Mouse (Mus musculus) kidney, adult 11 months (tissue): ENCODE data around the gene Cnksr3.

Experiments used
- DNase-seq: peaks from one replicate; pipeline ENCODE4 v3.0.0; 2022

Cnksr3 gene

DNA sequence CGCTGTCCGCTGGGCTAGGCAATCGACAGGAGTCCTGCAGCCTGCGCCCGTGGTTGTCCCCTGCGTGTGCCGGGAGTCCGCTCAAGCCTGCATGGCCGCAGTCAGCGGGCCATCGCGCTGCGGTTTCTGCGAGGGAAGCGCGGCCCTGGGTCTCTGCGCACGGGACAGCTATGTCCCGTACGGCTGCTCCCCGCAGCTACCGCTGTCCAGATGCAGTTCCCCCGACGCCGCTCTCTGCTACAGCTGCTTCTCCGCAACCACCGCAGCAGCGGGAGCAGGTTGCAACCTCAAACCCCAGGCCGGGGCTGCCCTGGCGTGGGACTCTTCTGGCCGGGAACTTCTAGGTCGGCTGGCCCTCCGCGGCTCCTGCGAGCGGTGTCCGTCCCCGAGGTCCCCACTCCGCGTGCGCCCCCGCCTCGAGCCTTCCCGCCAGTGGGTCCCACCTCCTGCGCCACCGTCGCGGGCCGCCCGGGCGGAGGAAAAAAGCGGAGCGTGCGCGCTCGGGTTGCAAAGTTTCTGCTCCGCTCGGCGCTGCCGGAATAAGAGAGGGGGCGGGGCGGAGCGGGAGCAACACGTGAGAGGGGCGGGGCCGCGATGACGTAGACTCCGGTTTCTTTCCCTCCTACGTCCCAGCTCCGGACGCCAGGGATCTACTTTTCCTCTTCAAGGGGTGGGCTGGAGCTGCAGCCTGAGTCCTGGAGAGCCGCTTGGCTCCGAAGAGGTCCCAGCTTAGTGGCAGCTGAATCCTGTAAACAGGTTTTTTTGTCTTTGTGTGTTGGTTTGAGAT lies at the start of gene Cnksr3:
TSS of gene Cnksr3 (minus strand) at position 542 of the 787 bp plus-strand sequence.
- DNase-seq, result peak; percentile 94

DNA sequence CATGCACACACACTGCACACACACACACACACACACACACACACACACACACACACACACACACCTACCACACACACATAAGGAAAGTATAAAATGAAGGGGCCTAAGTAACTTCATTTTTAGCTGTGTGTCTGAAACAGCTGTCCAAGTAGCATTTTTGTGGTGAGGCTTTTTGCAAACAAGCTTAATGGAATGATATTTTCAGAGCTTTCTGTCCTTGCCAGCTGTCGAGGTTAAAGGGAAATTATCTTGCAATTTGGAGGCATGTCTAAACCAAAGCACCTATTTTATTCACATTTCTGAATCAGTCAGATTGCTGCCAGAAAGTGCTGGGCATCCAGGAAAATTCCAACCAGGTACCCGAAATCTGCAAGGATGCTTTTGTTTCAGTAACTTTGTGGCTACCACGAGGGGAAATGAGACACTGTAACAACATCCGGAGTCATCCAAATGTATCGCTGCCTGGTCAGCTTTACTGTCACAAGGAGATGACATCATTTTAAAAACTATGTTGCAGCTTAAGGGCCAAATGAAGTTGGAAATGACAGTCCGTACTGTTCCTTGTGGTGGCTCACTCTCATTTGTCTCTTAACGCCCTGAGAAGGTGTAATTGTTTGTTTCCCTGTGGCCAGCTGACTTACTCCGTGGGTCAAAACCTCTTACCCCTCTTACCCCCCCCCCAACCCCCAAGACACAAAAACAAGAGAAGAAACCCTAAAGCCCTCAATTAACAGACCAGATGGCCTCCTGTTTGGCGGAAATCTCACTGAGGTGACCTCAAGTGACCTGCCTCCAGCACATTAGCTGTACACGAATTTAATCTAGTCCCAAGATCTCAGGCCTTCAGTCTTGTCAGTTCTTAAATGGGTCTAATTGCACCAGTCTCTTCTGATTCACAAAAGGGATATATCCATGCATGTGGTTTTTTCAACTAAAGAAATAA lies 48.4 kb upstream of the Cnksr3 start:
- DNase-seq, result no peak

DNA sequence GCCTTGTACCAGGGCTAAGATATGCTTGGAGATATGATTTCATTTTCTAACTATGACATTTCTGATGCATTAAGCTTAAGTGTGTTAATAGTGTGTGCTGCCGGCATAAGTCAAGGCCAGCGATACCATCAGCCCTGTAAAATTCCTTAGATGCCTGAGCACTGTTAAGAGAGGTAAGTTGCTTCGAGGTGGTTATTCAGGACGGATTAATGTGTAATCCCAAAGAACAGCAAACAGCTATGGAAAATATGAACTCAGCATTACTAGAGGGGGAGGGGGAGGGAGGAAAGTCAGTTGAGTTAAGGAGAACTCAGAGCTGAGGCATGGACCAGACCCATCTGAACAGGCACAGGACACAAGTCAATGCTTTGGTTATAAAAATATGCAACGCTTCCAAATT lies 46.6 kb upstream of the Cnksr3 start:
- peak; percentile 57 for DNase-seq

DNA sequence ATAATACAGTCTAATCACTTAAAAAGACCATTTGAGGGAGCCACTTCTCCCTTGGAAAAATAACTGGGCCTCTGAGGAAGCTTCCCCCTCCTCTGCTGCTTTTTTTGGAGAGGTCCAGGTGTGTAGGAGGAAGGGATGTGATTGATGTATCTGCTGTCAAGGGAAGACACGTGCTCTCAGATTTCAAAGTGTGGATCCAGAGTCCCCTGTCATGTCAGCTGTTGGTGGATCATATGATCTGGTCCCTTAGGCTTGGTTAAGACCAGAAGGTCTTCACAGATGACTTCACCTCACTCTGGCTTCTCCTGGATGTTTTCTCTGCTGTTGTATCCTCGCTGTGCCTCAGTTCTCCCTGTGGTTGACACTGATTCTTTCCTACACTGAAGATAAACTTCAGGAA lies 38.4 kb upstream of the Cnksr3 start:
- DNase-seq, result no peak

DNA sequence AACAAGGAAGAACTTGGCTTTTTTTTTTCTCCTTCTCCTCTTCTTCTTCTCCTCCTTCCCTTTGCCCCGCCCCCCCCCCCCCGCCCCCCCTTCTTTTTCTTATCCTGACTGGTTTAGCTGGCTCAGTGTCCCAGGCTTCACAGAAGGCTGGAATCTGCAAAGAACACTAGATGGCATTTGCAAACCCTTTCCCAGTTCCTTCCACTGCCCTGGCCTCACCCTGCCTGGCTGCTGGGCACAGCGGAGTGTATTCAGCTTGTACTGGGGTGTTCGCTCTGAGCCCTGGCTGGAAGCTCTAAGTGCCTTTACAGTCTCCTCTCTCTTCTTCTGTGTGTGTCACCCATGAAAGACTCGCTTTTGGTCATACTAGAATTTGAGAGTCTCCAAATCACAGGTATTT lies 22.6 kb upstream of the Cnksr3 start:
- no peak for DNase-seq

DNA sequence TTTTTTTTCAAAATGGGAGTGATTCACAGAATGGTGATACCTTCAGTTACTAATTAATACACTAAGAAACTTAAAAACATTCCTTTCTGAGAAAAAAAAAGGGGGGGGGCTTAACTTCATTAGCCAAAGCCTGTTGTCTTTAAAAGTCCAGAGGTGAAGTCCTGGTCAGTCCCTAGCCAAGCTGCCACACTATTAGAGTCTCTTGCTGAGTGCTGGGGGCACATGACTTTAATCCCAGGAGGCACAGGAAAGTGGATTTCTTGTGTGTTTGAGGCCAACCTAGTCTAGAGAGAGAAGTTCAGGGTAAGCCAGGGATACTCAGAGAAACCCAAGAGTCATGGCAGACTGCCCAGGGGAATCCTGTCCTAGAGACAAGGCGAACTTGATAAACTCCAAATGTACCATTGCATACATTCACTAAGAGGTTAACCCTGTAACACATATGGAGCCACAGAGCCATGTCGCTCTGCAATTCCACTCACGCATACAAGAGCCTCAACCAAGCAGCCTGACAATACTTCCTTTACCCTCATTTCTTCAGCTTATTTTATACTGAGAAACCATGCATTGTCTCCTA lies 5.6 kb upstream of the Cnksr3 start:
- DNase-seq, result no peak

DNA sequence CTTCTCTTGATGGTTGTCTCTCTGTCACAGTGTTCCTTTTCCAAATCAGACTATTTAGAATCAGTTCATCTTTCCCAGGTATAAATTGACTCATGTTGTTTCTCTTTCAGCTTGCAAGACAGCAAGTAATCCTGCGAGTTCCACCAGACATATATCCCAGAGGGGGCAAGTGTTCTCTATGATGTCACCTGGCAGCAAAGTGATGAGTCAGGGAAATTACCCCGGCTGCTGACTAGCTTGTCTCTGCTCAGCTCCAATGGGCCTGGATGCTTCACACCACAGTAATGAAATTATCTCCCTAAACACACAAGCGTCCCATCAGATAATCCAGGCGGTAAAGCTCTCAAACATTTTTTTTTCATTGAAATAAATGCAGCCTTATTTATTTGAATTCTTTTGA lies 2.7 kb upstream of the Cnksr3 start:
- DNase-seq, result no peak

DNA sequence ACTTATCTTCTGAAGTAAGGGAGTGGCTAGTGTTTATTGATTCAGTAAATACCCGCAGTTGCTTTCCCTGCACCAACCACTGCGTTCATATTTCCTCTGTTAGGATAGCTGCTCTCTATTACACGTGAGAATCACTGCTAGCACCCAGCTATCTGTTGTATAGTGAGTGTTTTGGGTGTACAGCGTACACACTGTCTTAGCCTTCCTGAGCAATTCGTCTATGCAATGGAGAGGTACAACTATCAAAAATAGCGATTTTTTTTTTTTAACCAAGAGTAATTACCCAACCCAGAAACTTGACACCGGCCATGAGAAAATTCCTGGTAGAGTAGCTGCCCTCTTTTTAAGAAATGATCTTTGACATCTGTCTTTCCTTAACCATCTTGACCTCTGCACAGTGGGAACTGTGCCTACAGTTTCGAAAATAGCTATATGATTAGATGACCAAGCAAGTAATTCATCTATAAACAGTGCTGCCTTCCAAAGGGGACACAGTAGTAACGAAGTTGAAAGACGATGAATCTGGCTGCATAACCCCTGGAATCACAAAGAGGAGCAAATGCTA lies 1.1 kb upstream of the Cnksr3 start:
- DNase-seq, result no peak

DNA sequence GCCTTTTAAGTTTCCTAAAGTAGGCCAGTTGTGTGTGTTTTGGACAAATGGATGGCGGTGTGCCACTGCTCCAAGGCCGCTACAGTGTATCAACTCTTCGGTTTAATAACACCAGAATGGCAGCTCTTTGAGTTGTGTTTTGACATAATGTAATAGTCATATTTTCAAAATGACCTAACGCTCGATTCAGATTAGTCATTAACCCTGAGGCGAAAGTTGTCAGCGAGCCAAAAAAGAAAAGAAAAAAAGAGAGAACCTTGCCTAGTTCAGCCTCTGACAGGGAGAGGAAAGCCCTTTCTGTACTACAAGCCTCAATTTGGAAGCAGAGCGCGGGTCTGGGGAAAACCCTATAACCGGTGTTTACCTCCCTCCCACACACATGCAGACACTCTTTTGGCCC lies 500 bp upstream of the Cnksr3 start:
- DNase-seq, result no peak

DNA sequence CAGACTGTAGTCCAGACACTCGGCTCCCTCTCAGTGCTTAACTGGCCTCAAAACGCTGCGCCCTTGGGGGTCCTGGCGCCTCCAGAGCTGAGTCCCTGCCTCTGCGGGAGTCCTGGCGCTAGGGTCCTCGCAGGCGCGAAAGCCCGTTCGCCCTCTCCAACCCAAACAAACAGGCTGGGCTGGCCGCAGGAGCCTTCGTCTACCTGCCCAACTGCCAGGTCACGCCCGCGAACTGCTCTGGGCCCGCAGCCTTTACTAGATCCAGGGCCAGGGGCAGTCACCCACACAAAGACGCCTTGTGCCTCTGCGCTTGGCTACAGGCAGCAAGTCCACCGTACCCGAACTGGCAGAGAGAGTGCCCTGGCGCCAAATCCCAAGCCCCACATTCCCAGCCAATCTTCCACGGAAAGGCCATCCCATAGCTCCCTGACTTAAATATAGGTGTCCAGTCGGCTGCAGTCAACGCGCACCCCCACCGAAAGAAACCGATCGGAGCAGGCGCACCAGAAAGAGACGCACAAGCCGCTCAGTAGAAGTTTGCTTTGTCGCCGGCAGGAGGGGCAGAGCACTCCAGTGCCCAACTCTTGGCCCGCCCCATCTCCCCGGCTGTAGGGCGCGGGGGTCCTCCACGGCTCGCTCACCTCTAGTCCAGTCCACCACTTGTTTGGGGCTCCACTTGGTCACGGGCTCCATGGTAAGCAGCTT lies 894 bp downstream of the Cnksr3 start:
- peak; percentile 77 for DNase-seq

DNA sequence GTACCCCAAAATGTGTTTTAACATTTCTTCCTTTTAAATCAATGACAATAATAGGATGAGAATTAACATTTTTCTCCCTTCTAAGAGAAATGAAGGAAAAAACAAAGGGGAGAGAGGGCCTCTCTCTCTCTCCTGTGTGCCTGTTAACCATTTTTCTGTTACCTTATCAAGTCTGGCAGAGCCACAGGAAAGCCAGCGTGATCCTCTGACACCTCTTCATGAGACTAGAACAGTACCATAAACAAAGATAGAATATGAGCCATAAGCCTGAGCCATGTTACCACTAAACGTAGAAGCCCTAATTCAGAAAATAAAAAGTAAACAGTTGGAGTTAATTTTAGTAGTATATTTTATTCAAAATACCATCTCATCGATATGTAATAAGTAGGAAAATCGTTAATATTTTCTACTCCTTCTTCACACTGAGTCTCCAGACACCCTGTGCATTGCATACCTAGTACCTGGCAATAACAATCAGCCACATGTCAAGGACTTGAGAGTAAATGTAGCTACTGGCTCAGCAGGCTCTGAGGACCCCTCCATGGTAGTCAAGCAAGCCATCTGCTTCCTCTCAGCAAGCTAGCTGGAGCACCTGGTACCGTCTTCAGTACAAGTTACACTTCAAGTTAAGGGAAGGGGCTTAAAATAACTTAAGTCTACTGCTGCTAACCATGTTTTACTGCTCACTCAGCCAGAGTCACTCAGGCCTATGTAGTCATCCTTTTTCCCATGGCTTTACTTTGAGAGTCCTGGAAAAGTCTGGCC lies 2.2 kb downstream of the Cnksr3 start:
- DNase-seq, result no peak

DNA sequence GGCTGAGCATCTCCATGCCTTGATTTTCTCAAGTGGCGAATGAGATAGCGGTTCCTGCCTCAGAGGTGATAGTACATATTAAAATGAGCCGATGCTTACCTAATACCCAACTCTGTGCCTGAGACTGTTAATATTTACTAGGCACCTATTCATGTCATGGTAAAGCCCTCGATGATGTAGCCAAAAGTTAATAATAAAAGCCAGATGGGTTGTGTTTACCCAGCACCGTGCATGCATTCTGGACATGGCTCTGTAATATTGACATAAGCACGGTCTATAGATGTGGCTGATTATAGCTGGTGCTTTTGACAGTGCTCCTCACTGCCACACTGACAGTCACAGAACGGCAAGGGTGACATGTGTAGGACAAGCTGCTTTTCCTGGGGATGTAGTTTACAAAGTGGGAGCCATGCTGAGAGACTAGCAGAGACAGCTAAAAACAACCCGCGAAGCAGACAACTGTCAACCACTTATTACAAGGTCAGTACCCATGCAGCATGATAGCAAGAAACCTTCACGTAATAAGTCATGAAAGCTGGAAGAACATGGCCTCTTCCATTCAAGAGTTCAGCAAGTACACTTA lies 3.1 kb downstream of the Cnksr3 start:
- no peak for DNase-seq

DNA sequence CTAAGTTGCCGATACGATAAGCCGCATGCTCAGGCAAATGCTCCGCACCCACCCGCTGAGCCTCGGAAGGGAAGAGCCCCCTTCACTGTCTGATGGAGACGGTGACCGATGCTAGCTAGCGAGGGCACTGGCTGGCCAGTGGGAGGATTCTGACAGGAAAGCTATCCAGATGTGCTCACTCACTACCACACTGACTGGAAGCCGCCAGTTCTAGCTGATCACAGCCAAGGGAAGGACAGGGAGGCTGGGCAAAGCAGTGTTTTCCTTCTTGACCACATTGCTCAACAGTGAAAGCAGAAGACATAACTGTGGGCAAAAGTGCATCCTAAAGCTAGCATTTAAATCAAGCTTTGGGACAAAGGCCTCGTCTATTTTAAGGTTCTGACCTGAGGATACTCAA lies 4.7 kb downstream of the Cnksr3 start:
- no peak for DNase-seq

DNA sequence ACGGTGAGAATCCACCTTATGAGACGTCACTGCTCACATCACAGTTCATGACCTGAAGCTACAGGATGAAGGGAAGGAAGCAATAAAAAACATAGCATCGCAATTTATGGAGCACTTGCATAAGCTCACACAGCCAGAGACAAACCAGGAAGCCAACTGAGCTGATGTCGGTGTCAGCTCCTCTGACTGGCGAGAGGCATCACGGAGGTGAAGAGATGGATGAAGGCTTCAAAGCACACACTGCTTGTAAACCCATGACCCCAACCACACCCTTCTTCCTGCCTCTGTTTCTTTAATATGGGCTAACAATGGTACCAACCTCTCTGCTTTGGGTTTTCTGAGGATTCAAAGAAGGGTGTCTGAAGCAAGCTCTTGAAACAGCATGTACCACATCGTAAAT lies 5.5 kb downstream of the Cnksr3 start:
- DNase-seq, result no peak

DNA sequence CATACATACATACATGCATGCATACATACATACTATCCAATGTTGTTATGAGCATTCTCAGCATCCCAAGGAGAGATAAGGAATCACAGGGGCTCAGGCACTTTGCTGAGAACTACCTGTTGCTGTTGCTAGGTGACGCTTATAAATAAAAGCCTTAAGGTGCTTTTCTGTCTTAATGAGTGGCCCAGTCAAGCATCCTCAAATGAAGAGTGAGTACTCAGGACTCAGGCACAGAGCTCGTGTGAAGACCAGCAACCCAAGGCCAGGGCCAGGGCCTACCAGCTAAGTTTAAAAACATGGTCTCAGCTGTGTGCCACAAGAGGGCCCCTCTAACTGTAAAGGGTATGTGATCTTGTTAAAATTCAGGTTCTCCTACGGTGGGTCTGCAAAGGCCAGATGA lies 6.5 kb downstream of the Cnksr3 start:
- no peak for DNase-seq

DNA sequence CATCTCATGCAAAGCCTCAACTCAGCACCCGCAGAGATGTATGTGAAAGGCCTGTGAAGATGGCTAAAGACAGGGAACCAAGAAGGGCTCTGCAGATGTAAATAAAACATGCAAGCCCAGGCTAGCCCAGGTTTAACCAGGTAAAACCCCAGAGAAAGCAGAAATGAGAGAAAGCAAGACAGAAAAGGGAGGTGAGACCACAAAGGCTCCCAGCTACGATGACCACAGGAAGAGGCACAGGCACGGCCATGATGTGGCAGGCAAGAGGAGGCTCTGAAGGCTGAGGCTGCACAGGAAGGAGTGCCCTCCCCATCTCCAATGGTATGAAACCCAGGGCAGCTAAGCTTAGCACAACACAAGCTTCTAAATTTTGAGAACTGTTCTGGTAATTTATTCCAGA lies 7.1 kb downstream of the Cnksr3 start:
- no peak for DNase-seq

DNA sequence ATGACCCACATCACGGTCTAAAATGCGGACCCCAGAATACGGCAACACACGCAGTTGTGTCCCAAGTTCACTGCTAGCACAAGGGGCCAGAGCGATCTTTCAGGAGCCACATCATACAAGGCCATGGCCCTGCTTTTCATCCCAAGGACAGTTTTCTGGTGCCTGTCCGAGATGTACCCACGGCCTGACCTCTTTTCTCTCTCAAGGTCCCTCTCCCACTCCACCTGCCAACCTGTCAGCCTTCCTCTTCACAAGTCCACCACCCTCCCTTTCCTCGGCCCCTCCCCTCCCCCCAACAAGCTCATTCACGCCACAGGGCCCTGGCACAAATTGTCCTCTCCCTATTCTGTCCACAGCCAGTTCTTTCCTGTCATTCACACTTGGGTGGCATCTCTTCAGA lies 9.5 kb downstream of the Cnksr3 start:
- DNase-seq, result no peak

DNA sequence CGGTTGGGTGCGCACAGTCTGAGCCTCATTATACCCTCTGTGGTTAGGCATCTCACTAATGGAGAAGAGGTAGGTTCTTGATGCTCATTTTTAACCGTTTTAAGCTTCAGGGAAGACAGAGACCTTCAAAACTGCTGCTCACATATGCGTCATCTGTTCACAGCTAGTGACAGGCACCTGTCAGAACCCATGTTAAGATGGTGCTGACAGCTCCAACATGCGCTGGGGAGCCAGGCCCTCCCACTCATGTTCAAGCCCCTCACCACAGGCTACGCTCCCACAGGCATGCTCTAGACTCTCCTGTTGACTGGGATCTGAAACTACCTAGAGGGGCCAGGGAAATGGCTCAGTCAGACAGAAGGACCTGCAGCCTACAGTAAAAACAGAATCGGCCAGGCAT lies 11.4 kb downstream of the Cnksr3 start:
- DNase-seq, result no peak

DNA sequence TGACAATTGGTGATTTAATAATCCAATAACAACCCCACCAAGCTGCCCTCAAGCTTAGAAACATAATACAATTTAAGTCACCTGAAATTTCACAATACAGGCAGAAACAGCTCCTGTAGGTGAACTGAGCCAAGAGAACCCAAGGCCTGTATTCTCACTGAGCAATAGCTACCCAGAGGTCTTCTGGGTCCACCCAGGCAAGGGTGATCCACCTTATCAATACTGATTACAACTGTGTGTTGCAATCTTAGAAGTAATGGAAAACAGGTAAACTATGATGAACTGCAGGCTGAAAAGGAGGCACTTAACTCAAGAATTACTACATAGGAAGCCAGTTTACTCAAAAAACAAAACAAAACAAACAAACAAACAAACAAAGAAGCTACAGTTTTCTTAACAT lies 13.8 kb downstream of the Cnksr3 start:
- no peak for DNase-seq

DNA sequence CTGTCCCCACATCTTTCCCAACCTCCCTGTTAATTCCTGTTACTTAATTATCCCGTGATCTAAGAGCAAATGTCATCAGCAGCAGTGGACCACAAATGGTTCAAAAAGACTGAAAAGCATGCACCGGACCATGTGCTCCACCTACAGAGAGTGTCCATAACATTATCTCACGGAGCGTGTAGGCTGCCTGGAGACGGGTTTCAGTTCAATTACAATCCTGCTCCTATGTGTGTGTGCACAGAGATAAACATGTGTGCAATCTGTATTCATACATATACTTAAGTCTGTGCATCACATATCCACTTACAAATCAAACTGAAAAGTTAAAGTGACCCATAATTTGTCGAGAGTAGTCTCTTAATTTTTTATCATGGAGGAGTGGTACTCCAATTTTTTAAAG lies 14.3 kb downstream of the Cnksr3 start:
- no peak for DNase-seq

DNA sequence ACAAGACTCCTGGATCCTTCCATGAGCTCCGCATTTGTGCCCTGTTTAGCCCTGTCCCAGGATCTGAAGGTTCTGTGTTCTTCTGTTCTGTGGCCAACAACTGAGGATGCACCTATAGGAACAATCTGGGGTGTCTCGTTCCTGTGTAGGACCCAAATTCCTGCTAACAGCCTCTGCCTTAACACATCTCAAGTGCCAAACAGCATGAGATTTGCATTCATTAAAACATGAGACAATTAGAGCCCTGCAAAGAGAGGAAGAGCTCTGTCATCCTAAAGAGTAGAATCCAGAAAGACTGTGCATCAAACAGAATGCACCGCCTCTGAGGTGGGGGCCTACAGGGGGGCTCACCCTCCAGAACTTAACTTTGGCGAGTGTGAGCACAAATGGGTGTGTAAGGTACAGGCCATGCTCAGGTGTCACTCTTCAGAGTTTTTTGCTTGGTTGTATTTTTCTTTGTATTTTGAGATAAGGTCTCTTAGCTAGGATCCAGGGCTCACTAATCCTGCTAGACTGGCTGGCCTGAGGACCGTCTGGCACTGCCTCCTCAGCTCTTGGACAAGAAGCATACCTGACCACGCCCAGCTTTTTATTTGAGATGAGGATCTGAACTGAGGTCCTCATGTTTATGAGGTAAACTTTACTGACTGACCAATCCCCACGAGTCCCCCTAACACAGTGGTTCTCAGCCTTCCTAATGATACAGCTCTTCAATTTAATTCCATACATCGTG lies 15.2 kb downstream of the Cnksr3 start:
- DNase-seq, result no peak
